Mouse (Mus musculus) brain, embryonic 14.5 days (tissue): Measurements from ENCODE around the gene Stmn3.

Experiments
- CTCF ChIP-seq: fragments of 200-500 bp; IDR thresholded peaks from 2 replicates; pipeline ENCODE4 v1.5.1; 2012; ENCODE audit warnings: inconsistent platforms, mild to moderate bottlenecking, moderate library complexity, borderline replicate concordance; ENCODE audit not compliant: insufficient read depth, insufficient read length; ENCODE audit errors: extremely low read depth
- POLR2A ChIP-seq: fragments of 200-500 bp; IDR thresholded peaks from 2 replicates; pipeline ENCODE4 v1.6.1; 2012; ENCODE audit warnings: mild to moderate bottlenecking, inconsistent platforms, borderline replicate concordance; ENCODE audit not compliant: poor library complexity, insufficient read depth, insufficient read length, severe bottlenecking; ENCODE audit errors: extremely low read depth

DNA sequence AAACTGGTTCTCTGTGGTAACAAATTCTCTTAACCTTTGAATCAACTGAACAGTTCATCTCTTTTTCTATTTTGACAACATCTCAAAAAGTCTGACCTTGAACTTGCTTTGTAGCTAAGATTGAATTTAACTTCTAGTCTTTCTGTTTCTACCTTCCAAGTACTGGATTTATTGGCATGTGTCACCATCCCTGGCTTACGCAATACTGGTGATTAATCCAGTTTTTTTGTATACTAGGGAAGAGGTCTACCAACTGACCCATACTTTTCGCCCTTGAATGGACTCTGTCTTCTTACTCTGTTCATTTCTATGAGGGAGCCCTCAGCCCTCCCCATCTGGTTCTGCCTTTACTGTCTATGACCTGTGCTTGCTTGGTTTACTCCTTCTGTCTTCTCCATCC lies 11.8 kb upstream of the Stmn3 start:
- no peak for TF ChIP-seq POLR2A
- no peak for TF ChIP-seq CTCF
